Mouse (Mus musculus) CH12.LX (cell line): ENCODE data around the gene Ypel4. TPM values are rescaled to one million over a fixed set of nuclear protein-coding genes. Genes with fewer than 3 reads are reported as not detected.

Experiments
- DNase-seq: peaks from one replicate; pipeline ENCODE4 v3.0.0-alpha.2; 2013; ENCODE audit errors: extremely low read depth
- H3K27ac ChIP-seq: 2 replicates; pipeline ENCODE4 v1.5.1; 2012; ENCODE audit warnings: low read depth, mild to moderate bottlenecking, control low read depth, moderate library complexity; ENCODE audit not compliant: insufficient read depth
- H3K27me3 ChIP-seq: replicated peaks from 2 replicates; pipeline ENCODE3; 2012; ENCODE audit warnings: inconsistent platforms
- H3K36me3 ChIP-seq, 2 experiments: replicated peaks in 1 of 2; 2 replicates each; pipeline versions ENCODE3 to v1.6.1; 2012; ENCODE audit warnings: inconsistent platforms in 1 of 2, low read length in 1 of 2, mild to moderate bottlenecking in 1 of 2, mixed read lengths in 1 of 2, moderate library complexity in 1 of 2; ENCODE audit not compliant: control insufficient read depth in 1 of 2, insufficient read depth in 1 of 2
- H3K4me1 ChIP-seq, 2 experiments: 2 replicates each; pipeline ENCODE4 v1.6.1; 2012; ENCODE audit warnings: inconsistent platforms in 1 of 2, moderate library complexity in 1 of 2; ENCODE audit not compliant: insufficient read depth in 2 of 2, control insufficient read depth in 1 of 2
- H3K4me2 ChIP-seq: 2 replicates; pipeline ENCODE4 v1.6.1; 2012; ENCODE audit warnings: low read depth, mild to moderate bottlenecking, control low read depth; ENCODE audit not compliant: poor library complexity, insufficient read depth, severe bottlenecking
- H3K4me3 ChIP-seq, 3 experiments: fragments of 150-350 bp in 1 of 3; sonication (generic) in 1 of 3; replicated peaks in 1 of 3; 2 replicates each; pipeline versions ENCODE3 to v1.5.1; 2011 to 2012; ENCODE audit warnings: low read depth in 2 of 3, low read length in 2 of 3, mild to moderate bottlenecking in 2 of 3, moderate library complexity in 2 of 3, control low read depth in 1 of 3, improper control_type of control experiment in 1 of 3, inconsistent platforms in 1 of 3, mixed read lengths in 1 of 3; ENCODE audit not compliant: poor library complexity in 1 of 3
- H3K79me2 ChIP-seq: replicated peaks from 2 replicates; pipeline ENCODE4 v1.6.1; 2012; ENCODE audit warnings: mild to moderate bottlenecking, moderate library complexity; ENCODE audit not compliant: control insufficient read depth, poor library complexity, insufficient read depth, severe bottlenecking; ENCODE audit errors: extremely low read depth
- H3K9ac ChIP-seq: 2 replicates; pipeline ENCODE4 v1.6.1; 2012; ENCODE audit warnings: low read depth, mild to moderate bottlenecking, control low read depth, moderate library complexity; ENCODE audit not compliant: insufficient read depth
- H3K9me3 ChIP-seq: replicated peaks from 2 replicates; pipeline ENCODE3; 2012; ENCODE audit warnings: low read length, inconsistent platforms, mixed read lengths
- CHD1 ChIP-seq: IDR thresholded peaks from 2 replicates; pipeline ENCODE4 v1.6.1; 2012; ENCODE audit warnings: low read depth, low read length, improper control_type of control experiment, inconsistent platforms
- CHD2 ChIP-seq: IDR thresholded peaks from 2 replicates; pipeline ENCODE4 v1.6.1; 2011; ENCODE audit warnings: low read length, improper control_type of control experiment
- EP300 ChIP-seq: IDR thresholded peaks from 2 replicates; pipeline ENCODE4 v1.6.1; 2011; ENCODE audit warnings: low read length, improper control_type of control experiment
- ETS1 ChIP-seq: conservative IDR thresholded peaks from 2 replicates; pipeline ENCODE4 v1.6.1; 2012; ENCODE audit warnings: low read depth, mild to moderate bottlenecking, inconsistent platforms, low read length, improper control_type of control experiment, moderate library complexity
- IRF4 ChIP-seq: IDR thresholded peaks from 2 replicates; pipeline ENCODE4 v1.6.1; 2014; ENCODE audit warnings: low read depth, mild to moderate bottlenecking, inconsistent platforms, low read length, improper control_type of control experiment
- MAX ChIP-seq: IDR thresholded peaks from 2 replicates; pipeline ENCODE4 v1.6.1; 2011; ENCODE audit warnings: low read length, improper control_type of control experiment
- MAZ ChIP-seq: IDR thresholded peaks from 2 replicates; pipeline ENCODE4 v1.6.1; 2012; ENCODE audit warnings: low read depth, mild to moderate bottlenecking, inconsistent platforms, low read length, improper control_type of control experiment, moderate library complexity
- MXI1 ChIP-seq: IDR thresholded peaks from 2 replicates; pipeline ENCODE4 v1.6.1; 2011; ENCODE audit warnings: mild to moderate bottlenecking, low read depth, low read length, improper control_type of control experiment
- SIN3A ChIP-seq: IDR thresholded peaks from 2 replicates; pipeline ENCODE4 v1.6.1; 2012; ENCODE audit warnings: low read length, improper control_type of control experiment, inconsistent platforms
- SMC3 ChIP-seq: IDR thresholded peaks from 2 replicates; pipeline ENCODE4 v1.6.1; 2011; ENCODE audit warnings: low read depth, low read length, improper control_type of control experiment
- TCF12 ChIP-seq: IDR thresholded peaks from 2 replicates; pipeline ENCODE4 v1.6.1; 2014; ENCODE audit warnings: low read depth, mild to moderate bottlenecking, inconsistent platforms, low read length, improper control_type of control experiment
- ZC3H11A ChIP-seq: IDR thresholded peaks from 2 replicates; pipeline ENCODE4 v1.6.1; 2012; ENCODE audit warnings: low read depth, mild to moderate bottlenecking, inconsistent platforms, low read length, improper control_type of control experiment
- ZKSCAN1 ChIP-seq: IDR thresholded peaks from 2 replicates; pipeline ENCODE4 v1.6.1; 2012; ENCODE audit warnings: low read depth, inconsistent platforms, low read length, improper control_type of control experiment, borderline replicate concordance
- ZMIZ1 ChIP-seq: IDR thresholded peaks from 2 replicates; pipeline ENCODE4 v1.6.1; 2012; ENCODE audit warnings: low read depth, mild to moderate bottlenecking, inconsistent platforms, low read length, improper control_type of control experiment
- dilution Hi-C: fragments of 300-500 bp; cut with MboI; formaldehyde crosslinking; loops from 2 replicates; pipeline ENCODE4 v1.14.3; 2020; ENCODE audit warnings: low sequenced_read_pairs; ENCODE audit not compliant: extremely low pct_unique_long_range_greater_than_20kb, extremely low pct_ligation_motif_present
- in situ Hi-C: fragments of 300-500 bp; cut with MboI; formaldehyde crosslinking; loops from 3 replicates; pipeline ENCODE4 v1.14.3; 2019; ENCODE audit warnings: low sequenced_read_pairs, low pct_ligation_motif_present, low pct_unique_long_range_greater_than_20kb, mixed read lengths
- polyA plus RNA-seq: library from polyadenylated mRNA; unstranded; fragments of >175 nt; gene quantifications from 2 replicates; pipeline ENCODE4 v1.2.1, GENCODE M21; 2012; ENCODE audit warnings: low read depth; ENCODE audit not compliant: insufficient read length
- total RNA-seq, 2 experiments: library from RNA; depleted of rRNA; stranded (reverse); fragments of 300-350 nt in 1 of 2; fragments of >200 nt in 1 of 2; gene quantifications; 2 replicates each; pipeline ENCODE4 v1.2.3; 2012 to 2014

Ypel4 gene
- total and polyA plus RNA-seq, 3 experiments = 0.59 TPM; not detected in 2

- peak overlapping the region; percentile 85 for H3K4me2 ChIP-seq
- peaks cover 20% of the 10 kb centered on the region for H3K27me3 ChIP-seq
- H3K4me3 ChIP-seq = peak overlapping the region in 2 of 3 experiments; percentile 59 to 73
- no peak overlapping the region for H3K27ac ChIP-seq
- H3K4me1 ChIP-seq = peaks cover 0 to 3% of the 10 kb centered on the region in 2 experiments; a peak in 1 of 4 replicates
- no peaks in the 10 kb centered on the region for H3K79me2 ChIP-seq
- in situ Hi-C loops (no loop called here), dilution Hi-C loops (no loop called here)
- no peaks in the 10 kb centered on the region for H3K36me3 ChIP-seq
- TF ChIP-seq ZC3H11A (no peak), IRF4 (peak; percentile 33; the same call in 1 of the 2 replicates), ZMIZ1 (no peak), CHD1 (peak; percentile 99), ETS1 (no peak), TCF12 (no peak), CHD2 (no peak), SIN3A (0 out of 2 replicates have a peak, but pooled peaks have one; percentile 34), MXI1 (no peak), EP300 (no peak), MAX (no peak), SMC3 (no peak), MAZ (no peak)
- DNase-seq = no peak
- H3K9ac ChIP-seq = peak overlapping the region; percentile 47
- H3K9me3 ChIP-seq = no peaks in the 10 kb centered on the region
Observed at GRCm38 (mm10) chr2:84734351-84734864, 550 bp downstream of the Ypel4 start.

- dilution Hi-C loops (no loop called here), in situ Hi-C loops (no loop called here)
- Histone ChIP-seq H3K36me3 (no peaks in the 10 kb centered on the region), H3K27me3 (peaks cover 20% of the 10 kb centered on the region), H3K4me3 (peak overlapping the region in 1 of 3 experiments; percentile 59), H3K4me2 (peak overlapping the region; percentile 85), H3K27ac (no peak overlapping the region), H3K4me1 (peaks cover 0 to 3% of the 10 kb centered on the region in 2 experiments; a peak in 1 of 4 replicates), H3K79me2 (no peaks in the 10 kb centered on the region), H3K9ac (no peak overlapping the region), H3K9me3 (no peaks in the 10 kb centered on the region)
- no peak for DNase-seq
- TF ChIP-seq MXI1 (0 out of 2 replicates have a peak, but pooled peaks have one; percentile 25), ZKSCAN1 (no peak), IRF4 (0 out of 2 replicates have a peak, but pooled peaks have one; percentile 1)
Observed at GRCm38 (mm10) chr2:84734919-84735318, 1.1 kb downstream of the Ypel4 start.
